Mouse (Mus musculus) forebrain, embryonic 11.5 days (tissue): ENCODE results near the gene Trmt2a. TPM values are rescaled to one million over a fixed set of nuclear protein-coding genes. Genes with fewer than 3 reads are reported as not detected.

Experiments
- ATAC-seq: fragments of 200-750 bp; cut with Nextera tagmentation; replicated peaks from 2 replicates; pipeline ENCODE4 v1.8.0; 2017; ENCODE audit warnings: moderate TSS enrichment; ENCODE audit not compliant: low FRiP score
- DNase-seq: peaks from one replicate; pipeline ENCODE4 v3.0.0-alpha.2; 2017; ENCODE audit warnings: low spot score
- H3K27ac ChIP-seq: fragments of 300-500 bp; sonication (generic); 2 replicates; pipeline ENCODE4 v1.5.1; 2014; ENCODE audit warnings: low read depth, low read length
- H3K27me3 ChIP-seq: fragments of 300-500 bp; sonication (generic); 2 replicates; pipeline ENCODE4 v1.6.1; 2014; ENCODE audit warnings: mild to moderate bottlenecking, low read length, mixed read lengths; ENCODE audit not compliant: control insufficient read depth, insufficient read depth
- H3K36me3 ChIP-seq: fragments of 300-500 bp; sonication (generic); 2 replicates; pipeline ENCODE4 v1.6.1; 2014; ENCODE audit warnings: mild to moderate bottlenecking, low read length, moderate library complexity, mixed read lengths; ENCODE audit not compliant: control insufficient read depth, insufficient read depth
- H3K4me1 ChIP-seq: fragments of 300-500 bp; sonication (generic); replicated peaks from 2 replicates; pipeline ENCODE4 v1.6.1; 2014; ENCODE audit warnings: low read length, mixed read lengths; ENCODE audit not compliant: control insufficient read depth, insufficient read depth
- H3K4me2 ChIP-seq: fragments of 300-500 bp; sonication (generic); 2 replicates; pipeline ENCODE4 v1.6.1; 2014; ENCODE audit warnings: low read depth, mild to moderate bottlenecking, low read length, moderate library complexity, mixed read lengths; ENCODE audit not compliant: severe bottlenecking
- H3K4me3 ChIP-seq: fragments of 300-500 bp; sonication (generic); 2 replicates; pipeline ENCODE4 v1.5.1; 2014; ENCODE audit warnings: low read depth, low read length
- H3K9ac ChIP-seq: fragments of 300-500 bp; sonication (generic); 2 replicates; pipeline ENCODE4 v1.6.1; 2014; ENCODE audit warnings: low read length
- H3K9me3 ChIP-seq: fragments of 300-500 bp; sonication (generic); 2 replicates; pipeline ENCODE4 v1.6.1; 2016; ENCODE audit warnings: low read length, mixed read lengths; ENCODE audit not compliant: control insufficient read depth
- whole genome bisulfite sequencing: fragments of 180-500 bp; shearing (Covaris S2); extraction: QIAGEN DNeasy Blood & Tissue Kit; methylation state at CpG from one replicate; pipeline ENCODE4 v1.1.7; 2014; 5-methylcytosine and 5-hydroxymethylcytosine counted together
- polyA plus RNA-seq: library from polyadenylated mRNA; unstranded; fragments of >200 nt; fragmentation: Nextera tagmentation; extraction: Ambion mirVana; gene quantifications from 2 replicates; pipeline ENCODE4 v1.2.1, GENCODE M21; 2014

Trmt2a gene
- 110 TPM in 2 replicates for polyA plus RNA-seq

DNA sequence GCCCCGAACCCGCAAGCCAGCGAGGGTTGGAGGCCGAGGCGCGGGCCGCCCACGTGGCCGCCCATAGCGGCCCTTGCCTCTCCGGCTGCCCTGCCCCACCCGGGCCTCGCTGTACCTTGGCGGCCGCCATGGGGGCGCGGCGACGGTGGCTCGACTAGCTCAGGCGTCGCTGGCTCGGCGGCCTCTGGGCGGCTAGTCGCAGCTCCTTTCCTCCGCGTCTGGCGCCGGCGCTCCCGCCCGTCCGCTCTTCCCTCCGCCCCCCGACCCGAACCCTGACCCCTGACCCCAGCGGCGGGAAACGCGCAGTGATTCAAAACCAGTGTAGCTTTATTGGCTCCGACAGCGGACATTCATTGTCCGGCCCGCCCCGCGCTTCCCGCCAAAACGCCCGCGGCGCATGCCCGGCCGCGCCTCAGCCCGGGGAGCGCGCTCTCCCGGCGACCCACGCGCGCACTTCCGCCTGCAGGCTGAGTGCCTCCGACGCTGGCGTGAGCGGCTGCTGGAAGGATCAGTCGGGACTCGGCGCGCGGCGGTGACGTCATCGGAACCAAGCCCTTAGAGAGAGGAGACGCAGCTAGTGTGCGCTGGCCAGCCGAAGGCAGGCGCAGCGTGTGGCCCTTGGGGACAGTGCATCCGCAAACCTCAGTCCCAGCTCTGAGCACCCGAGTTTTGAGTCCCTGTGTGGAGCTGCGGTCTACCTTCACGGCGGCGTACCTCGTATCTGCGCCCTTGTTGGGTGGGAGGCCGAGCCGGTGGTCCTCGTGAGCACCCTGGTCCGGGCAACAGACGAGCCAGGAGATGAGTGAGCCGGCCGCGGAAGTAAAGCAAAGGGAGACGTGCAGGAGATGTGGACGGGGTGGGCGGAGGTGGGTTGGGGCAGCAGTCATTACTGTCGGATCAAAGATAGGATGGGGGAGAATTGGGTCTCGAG is at the start of gene Trmt2a, which contains the start of gene Ranbp1:
TSS of gene Trmt2a (plus strand) at position 247 of the 931 bp plus-strand sequence.
TSS of gene Ranbp1 (minus strand) at position 300 of the 931 bp plus-strand sequence.
- Histone ChIP-seq H3K9me3 (no peaks in the 10 kb centered on the region), H3K36me3 (peaks cover 25% of the 10 kb centered on the region), H3K9ac (peak within 1 kb of the TSS; percentile 99), H3K4me1 (peaks cover 16% of the 10 kb centered on the region), H3K4me3 (peak within 1 kb of the TSS; percentile 97), H3K27me3 (no peaks in the 10 kb centered on the region), H3K4me2 (peak within 1 kb of the TSS; percentile 89), H3K27ac (peak within 1 kb of the TSS; percentile 89)
- DNase-seq (peak; percentile 100), ATAC-seq (peak; percentile 97)
- WGBS: under 1% methylated on average over 99 of the region's 102 CpGs

- ATAC-seq: no peak
- H3K9me3 ChIP-seq: no peaks in the 10 kb centered on the region
- no peak overlapping the region for H3K27ac ChIP-seq
These were observed 48.4 kb upstream of the Trmt2a start for GRCm38 (mm10) chr16:18200062-18200461.

DNA sequence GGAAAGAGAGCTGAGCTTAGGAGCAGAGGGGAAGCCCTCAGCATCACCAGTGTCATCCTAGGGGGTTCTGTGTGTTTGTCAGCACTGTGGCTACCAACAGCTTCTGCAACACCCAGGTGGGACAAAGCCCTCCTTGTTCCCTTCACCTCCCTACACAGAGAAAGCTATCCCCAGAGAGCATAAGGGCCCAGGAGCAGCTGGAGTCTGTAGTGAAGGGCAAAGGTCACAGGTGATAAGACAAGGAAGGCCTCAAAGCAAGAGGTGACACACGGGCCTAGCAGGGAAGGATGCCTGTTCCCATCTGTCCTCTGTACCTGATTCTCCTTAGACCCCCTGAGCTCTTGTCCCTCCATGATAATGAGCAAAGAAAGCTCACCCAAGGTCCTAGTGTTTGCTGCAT is 46.9 kb upstream of the Trmt2a start:
- H3K4me2 ChIP-seq: no peak overlapping the region
- H3K27ac ChIP-seq: no peak overlapping the region
- DNase-seq (no peak), ATAC-seq (no peak)
- no peaks in the 10 kb centered on the region for H3K9me3 ChIP-seq
- no peaks in the 10 kb centered on the region for H3K27me3 ChIP-seq
- peaks cover 4% of the 10 kb centered on the region; the same call in 1 of the 2 replicates for H3K4me1 ChIP-seq
- WGBS: 42% methylated on average over 1 of the region's 1 CpGs
- H3K4me3 ChIP-seq: no peak overlapping the region
- H3K9ac ChIP-seq: no peak overlapping the region
- H3K36me3 ChIP-seq: no peaks in the 10 kb centered on the region

More at GRCm38 (mm10) chr16:18200062-18200461, 48.4 kb upstream of the Trmt2a start:
- Histone ChIP-seq H3K27me3 (no peaks in the 10 kb centered on the region), H3K36me3 (no peaks in the 10 kb centered on the region), H3K4me3 (no peak overlapping the region), H3K4me1 (peaks cover 4% of the 10 kb centered on the region; the same call in 1 of the 2 replicates), H3K4me2 (no peak overlapping the region), H3K9ac (no peak overlapping the region)
- WGBS: 95% methylated on average over 2 of the region's 2 CpGs
- DNase-seq: no peak

GRCm38 (mm10) chr16:18202061-18202460 is 46.4 kb upstream of the Trmt2a start:
- H3K4me3 ChIP-seq: no peak overlapping the region
- H3K4me2 ChIP-seq: no peak overlapping the region
- DNase-seq (no peak), ATAC-seq (no peak)
- no peaks in the 10 kb centered on the region for H3K36me3 ChIP-seq
- no peaks in the 10 kb centered on the region for H3K9me3 ChIP-seq
- H3K27me3 ChIP-seq: no peaks in the 10 kb centered on the region
- no peak overlapping the region for H3K27ac ChIP-seq
- WGBS: 87% methylated on average over 1 of the region's 1 CpGs
- no peak overlapping the region for H3K9ac ChIP-seq
- H3K4me1 ChIP-seq: peaks cover 4% of the 10 kb centered on the region; the same call in 1 of the 2 replicates

DNA sequence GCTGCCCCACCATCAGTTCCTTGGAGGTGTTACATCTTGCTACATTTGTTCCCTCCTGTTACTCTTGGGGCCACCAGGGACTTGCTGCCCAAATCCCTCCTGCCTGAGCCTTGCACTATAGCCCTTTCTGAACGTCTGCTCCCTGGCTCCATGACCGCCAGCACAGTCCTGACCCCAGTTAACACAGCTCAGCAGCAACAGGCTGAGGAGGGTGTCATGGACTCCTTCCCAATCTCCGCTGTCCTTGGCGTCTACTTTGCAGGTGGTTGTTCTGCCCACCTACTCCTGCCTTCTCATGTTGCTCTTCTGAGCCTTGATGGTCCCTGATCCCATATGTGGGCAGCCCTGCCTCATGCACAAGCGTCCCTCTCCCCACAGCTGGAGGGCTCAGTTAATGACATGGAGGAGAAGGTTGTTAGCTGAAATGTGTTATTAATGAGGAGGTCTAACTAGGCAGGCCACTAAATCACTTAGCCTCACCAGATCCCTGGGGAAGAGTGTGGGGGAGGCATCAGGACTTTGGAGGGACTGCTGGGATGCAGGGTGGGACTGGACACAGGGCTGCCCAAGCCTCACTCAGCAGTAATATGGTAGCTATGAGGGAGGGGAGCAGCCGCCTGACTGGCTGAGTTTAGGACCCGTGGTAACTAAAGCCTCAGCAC is 44.9 kb upstream of the Trmt2a start:
- Histone ChIP-seq H3K4me2 (no peak overlapping the region), H3K4me3 (no peak overlapping the region), H3K4me1 (peaks cover 2% of the 10 kb centered on the region; the same call in 1 of the 2 replicates), H3K9me3 (no peaks in the 10 kb centered on the region), H3K9ac (no peak overlapping the region), H3K27me3 (no peaks in the 10 kb centered on the region), H3K27ac (no peak overlapping the region), H3K36me3 (no peaks in the 10 kb centered on the region)
- WGBS: 66% methylated on average over 7 of the region's 7 CpGs
- no peak for ATAC-seq
- DNase-seq: no peak

- Histone ChIP-seq H3K4me2 (no peak overlapping the region), H3K9ac (no peak overlapping the region), H3K9me3 (no peaks in the 10 kb centered on the region), H3K27me3 (no peaks in the 10 kb centered on the region; the same call in 1 of the 2 replicates), H3K4me3 (no peak overlapping the region), H3K4me1 (peaks cover 12% of the 10 kb centered on the region), H3K36me3 (no peaks in the 10 kb centered on the region), H3K27ac (no peak overlapping the region)
- no peak for ATAC-seq
- WGBS: 24% methylated on average over 8 of the region's 8 CpGs
- peak; percentile 75 for DNase-seq
These were observed 37.6 kb upstream of the Trmt2a start for GRCm38 (mm10) chr16:18210701-18211416.

DNA sequence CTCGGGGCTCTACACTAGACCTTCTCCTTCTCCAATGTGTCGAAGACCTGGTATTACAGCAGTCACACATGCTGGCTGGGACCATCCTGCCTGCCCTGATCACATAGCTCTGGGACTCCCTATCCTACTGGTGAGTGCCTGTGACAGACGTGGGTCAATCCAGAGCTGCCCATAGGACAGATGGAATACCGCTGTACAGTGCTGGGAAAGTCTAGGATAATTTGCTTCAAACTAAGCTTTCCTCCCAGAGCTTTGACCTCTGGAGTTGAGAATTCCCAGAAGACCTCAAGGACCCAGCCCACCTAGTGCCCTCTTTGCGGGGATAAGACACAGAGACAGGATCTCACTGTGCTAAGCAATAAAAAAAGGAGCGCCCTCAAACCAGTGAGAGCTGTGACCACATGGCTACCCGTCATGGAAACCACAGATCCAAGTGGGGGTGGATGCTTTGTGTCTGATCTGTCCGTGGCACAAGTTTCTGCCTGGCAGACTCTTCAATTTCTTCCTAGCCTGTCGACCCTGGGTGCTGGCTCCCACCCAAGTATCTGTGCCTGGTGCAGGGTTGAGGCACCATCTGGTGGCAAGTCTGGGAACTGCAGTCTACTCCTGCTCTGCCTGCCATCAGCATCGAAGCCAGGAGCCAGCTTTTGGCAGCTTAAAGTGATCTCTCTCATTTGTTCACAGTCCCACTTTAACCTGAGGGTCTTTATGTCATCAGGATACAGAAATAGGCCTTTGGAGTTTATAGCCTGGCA is 36.9 kb upstream of the Trmt2a start:
- no peak overlapping the region for H3K4me3 ChIP-seq
- peaks cover 12% of the 10 kb centered on the region for H3K4me1 ChIP-seq
- H3K9me3 ChIP-seq: no peaks in the 10 kb centered on the region
- H3K27me3 ChIP-seq: no peaks in the 10 kb centered on the region; the same call in 1 of the 2 replicates
- no peaks in the 10 kb centered on the region for H3K36me3 ChIP-seq
- WGBS: 49% methylated on average over 10 of the region's 10 CpGs
- no peak overlapping the region for H3K27ac ChIP-seq
- DNase-seq (peak; percentile 94), ATAC-seq (no peak)
- H3K4me2 ChIP-seq: no peak overlapping the region
- H3K9ac ChIP-seq: no peak overlapping the region
